Mouse (Mus musculus) c-Kit-positive CD71-positive TER-119-positive erythroid progenitor cells, embryonic 14.5 days (primary cell): ENCODE results near the gene Sla2.
"Not testable (repeated sequence)": the region's sequence is repeated elsewhere in the genome, so short reads cannot be mapped to it uniquely, and the experiment has no call there.

Source experiments
- DNase-seq: peaks from one replicate; pipeline ENCODE4 v3.0.0-alpha.2; 2013; ENCODE audit warnings: low spot score

Gene Sla2

GRCm38 (mm10) chr2:156887017-156887416 is at the start of gene Sla2:
Gene Sla2, minus strand, starts transcription at chr2:156887192.
- DNase-seq, result no peak

DNA sequence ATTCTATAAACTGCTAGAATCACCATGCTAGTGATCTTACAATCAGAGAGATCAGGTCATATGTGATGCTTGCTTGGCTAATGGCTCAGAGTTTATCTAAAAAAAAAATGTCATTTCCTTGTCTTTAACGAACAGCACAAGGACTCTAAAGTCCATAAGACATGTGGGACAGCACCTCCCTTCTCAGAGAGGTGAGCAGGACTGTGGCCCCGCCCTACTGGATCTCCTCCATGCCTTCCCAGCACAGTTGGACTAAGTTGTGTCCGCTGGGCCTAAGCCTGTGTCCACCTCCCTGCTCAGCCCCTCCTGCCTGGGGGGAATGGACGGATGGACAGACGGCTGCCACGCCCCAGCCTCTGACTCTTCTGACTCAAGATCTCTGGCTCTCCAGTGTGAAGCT is 48.0 kb upstream of the Sla2 start:
- DNase-seq, result no peak

DNA sequence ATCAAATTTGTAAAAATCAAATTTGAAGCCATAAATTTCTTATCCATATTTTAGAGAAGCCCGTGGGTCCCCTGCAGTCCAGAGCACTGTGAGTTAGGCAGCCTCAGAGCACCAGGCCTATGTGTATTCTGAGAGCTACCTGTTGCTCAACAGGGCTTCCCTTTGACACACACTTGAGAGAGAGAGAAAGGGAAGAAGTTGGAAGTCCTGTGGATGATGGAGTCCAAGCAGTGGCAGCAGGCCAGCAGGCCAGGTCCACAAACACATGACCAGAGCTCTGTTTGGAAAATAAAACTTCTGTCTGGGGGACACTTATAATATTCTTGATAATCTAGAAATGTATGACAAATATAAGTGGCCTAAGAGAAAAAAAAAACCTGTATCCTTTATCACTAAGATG is 46.4 kb upstream of the Sla2 start:
- DNase-seq, result no peak

- DNase-seq, result no peak
Measured at GRCm38 (mm10) chr2:156931421-156931820, 44.4 kb upstream of the Sla2 start.

DNA sequence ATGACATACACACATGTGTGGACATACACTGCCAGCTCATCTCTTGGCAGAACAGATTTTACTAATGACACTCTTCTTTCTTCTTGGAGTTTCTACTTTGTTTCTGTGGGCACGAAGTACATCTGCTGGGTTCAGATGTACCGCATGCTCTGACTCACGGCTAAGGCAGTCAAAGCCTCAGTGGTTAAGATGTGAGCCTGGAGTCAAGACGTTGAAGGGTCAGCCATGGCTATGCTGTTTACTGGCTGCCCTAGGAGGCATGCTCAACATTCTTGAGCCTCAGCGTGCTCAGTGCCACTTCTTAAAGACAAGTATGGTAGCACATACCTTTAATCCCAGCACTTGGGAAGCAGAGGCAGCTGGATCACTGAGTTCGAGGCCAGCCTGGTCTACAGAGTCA is 43.6 kb upstream of the Sla2 start:
- no peak for DNase-seq

DNA sequence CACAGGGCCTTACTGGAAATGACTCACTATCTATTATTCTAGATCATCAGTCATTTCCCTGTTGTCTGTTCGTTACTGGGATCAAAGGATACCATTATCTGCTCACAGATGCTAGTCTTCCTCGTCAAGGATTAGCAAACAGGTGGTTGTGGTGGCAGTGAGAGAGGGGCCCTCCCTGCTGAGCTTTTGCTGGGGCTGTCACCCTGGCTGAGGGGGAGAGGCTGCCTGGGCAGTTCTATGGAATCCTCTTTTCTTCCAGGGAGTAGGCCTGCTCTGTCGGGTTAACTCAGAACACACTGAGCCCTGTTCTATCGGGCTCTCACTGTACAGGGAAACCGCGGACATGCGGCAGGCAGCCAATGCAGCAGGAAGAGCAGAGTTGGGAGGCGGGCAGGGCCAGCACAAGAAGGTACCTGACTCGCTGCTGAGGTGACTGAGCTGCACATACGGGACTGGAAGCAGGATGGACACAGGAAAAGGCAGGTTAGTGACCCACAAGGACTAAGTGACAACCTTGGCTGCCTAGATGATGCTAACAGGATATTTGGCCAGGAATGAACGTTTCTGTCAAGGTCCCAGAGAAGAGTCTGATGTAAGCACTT is 42.6 kb upstream of the Sla2 start:
- DNase-seq, result no peak

GRCm38 (mm10) chr2:156928606-156929005 is 41.6 kb upstream of the Sla2 start:
- DNase-seq, result no peak

GRCm38 (mm10) chr2:156927663-156928062 is 40.7 kb upstream of the Sla2 start:
- DNase-seq, result no peak

- DNase-seq, result not testable (repeated sequence)
Measured at GRCm38 (mm10) chr2:156925611-156926010, 38.6 kb upstream of the Sla2 start.

DNA sequence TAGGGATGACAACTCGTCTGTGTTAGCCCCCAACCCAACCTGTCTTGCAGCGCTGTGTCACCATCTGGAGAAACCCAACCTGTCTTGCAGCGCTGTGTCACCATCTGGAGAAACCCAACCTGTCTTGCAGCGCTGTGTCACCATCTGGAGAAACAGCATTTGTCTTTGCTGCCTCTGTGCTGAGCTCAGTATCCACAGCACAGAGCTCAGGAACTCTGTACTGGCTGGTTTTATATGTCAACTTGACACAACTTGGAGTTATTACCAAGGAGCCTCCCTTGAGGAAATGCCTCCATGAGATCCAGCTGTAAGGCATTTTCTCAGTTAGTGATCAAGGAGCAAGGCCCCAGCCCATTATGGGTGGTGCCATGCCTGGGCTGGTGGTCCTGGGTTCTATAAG is 38.1 kb upstream of the Sla2 start:
- DNase-seq, result not testable (repeated sequence)

DNA sequence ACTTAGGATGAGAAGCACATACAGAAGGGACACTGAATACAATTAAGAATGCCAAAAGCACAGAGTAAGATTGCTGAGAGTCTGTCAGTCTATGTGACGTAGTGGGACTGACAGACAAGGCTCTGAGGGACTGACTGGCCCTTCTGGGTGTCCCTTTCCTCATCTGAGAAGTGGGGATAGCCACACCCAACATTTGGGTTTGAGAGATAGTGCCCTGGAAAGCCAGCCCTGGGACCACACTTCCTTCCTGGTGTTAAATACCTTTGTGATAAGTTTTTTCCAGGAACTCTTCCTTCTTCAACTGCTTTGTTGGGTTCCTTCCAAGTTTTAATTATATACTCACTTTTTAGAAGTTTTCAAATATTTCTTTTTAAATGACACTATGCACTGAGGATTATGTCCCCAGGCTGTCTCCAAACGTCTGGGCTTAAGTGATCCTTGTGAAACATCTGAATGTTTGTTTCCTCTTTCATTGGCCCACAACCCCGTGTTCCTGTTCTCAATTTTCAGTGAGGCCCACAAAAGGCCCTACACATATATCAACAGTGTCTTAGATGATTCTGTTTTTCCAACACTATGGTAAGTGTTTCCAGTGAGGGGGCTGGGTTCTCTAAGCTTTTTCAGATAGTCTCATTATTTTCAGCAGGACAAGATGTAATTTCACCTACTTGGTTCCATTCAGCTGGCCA is 37.4 kb upstream of the Sla2 start:
- DNase-seq, result peak; percentile 86

- DNase-seq, result no peak
Measured at GRCm38 (mm10) chr2:156923057-156923456, 36.1 kb upstream of the Sla2 start.

- no peak for DNase-seq
Measured at GRCm38 (mm10) chr2:156919796-156920195, 32.8 kb upstream of the Sla2 start.

DNA sequence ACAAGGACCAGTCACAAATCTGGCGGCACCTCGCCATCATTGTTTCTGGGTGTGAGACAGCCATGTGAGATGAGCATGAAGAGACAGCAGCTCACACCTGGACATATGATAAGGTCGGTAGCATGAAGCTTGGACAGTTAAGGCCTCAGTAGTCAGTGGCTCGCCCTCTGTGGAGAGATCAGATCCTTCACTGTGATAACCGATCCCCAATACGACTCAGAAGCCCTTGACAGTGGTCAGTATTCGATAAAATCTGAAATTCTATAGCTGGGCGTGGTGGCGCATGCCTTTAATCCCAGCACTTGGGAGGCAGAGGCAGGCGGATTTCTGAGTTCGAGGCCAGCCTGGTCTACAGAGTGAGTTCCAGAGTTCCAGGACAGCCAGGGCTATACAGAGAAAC is 32.2 kb upstream of the Sla2 start:
- not testable (repeated sequence) for DNase-seq

GRCm38 (mm10) chr2:156918562-156918961 is 31.6 kb upstream of the Sla2 start:
- no peak for DNase-seq

DNA sequence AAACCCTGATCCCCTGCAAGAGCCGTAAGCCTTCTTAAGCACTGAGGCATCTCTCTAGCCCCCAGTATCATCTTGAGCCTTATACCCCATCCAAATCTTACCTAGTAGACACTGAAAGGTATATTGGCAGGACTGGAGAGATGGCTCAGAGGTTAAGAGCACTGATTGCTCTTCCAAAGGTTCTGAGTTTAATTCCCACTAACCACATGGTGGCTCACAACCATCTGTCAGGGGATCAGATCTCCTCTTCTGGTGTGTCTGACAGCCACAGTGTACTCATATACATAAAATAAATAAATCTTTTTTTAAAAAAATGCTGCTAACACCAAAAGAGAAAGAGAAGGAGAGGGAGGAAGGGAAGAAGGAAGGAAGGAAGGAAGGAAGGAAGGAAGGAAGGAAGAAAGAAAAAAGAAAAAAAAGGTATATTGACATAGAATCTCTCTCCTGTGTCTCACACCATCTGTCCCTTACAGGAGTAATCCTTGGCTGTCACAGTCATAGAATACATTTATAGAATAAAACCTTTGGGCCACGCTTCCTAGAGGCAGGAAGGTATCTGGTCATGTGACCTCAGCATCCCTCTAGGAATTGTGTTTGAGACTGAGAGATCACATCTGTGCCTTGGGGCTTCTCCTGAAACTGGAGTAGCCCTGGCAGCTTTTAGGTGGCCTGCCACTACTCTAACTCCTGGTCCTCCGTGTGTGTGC is 29.6 kb upstream of the Sla2 start:
- DNase-seq, result no peak

DNA sequence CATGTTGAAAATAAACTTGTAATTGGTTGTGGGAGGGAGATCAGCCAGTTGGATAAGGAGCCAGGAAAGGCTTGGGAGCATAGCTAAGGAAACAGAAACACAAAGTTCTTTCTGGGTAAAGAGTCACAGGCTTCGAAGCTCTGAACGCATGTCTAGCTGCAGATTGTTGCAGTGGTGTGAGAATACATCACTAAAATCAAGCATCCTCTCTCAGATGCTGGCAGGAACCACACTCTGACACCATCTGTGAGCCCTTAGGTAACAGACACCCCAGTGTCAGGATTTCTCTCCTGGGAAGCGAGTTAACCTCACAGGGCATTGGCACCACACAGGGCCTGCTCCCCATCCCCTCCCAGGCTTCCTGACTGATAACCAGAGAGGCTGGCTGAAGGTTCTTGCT is 28.6 kb upstream of the Sla2 start:
- no peak for DNase-seq

GRCm38 (mm10) chr2:156913191-156913590 is 26.2 kb upstream of the Sla2 start:
- DNase-seq, result no peak

- DNase-seq, result not testable (repeated sequence)
Measured at GRCm38 (mm10) chr2:156905931-156906330, 18.9 kb upstream of the Sla2 start.

DNA sequence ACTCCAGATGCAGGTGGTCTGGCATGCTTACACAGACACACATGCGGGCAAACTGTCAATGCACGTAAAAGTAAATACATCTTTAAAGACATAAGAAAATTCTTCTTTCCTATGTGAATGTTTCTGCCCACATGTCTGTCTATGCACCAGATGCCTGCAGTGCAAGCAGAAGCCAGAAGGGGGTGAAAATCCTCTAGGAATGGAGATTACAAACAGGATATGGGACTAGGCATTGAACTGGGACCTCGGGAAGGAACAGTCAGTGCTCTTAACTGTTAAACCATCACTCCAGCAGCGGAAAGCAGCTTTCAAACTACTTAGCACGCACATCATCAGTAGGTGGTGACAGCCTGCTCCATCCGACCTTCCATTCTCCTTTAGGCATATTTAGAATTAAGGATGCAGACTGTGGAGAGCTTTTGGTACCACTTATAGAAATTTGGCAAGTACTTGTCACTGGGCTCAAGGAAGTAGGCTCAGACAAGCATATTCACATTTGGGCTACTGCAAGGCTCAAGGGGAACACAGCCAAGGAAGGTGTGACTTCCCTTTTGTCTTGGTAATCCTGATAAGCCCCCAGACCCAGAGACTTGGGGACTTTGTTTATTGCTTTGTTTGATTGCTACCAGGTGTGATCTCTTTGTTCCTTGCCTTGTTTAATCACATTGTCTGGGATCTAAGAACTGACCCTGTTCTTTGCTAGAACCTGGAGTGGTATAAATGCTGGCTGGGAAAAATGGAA is 18.2 kb upstream of the Sla2 start:
- no peak for DNase-seq

DNA sequence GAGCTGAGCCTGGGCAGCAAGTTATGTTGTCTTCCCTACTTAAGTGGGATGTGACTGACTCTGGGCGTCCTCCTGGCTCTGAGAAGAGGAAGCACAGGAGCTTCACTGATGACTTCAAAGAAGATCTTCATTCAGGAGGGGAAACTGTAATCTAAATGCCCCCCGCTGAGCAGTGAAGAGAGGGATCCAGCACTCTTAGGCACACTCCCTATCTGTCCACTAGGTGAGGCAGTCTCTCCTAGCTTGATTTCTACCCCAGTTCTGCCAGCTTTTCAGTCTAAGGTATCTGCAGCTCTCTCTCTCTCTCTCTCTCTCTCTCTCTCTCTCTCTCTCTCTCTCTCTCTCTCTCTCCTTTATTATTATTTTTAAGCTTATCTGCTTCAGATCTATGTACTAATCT is 16.4 kb upstream of the Sla2 start:
- DNase-seq, result no peak

DNA sequence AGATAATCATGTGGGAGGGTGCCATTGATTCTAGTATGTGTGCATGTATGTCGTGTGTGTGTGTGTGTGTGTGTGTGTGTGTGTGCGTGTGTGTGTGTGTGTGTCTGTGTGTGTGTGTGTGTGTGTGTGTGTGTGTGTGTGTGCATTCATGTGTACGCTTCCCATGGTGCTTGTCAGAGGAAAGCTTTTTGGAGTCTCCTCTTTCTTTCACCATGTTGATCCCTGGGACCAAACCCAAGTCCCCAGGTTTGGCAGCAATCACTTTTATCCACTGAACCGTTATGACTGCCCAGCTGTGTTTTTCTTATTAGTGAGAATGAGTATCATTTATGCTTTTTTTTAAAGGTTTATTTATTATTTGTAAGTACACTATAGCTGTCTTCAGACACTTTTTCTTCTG is 15.4 kb upstream of the Sla2 start:
- not testable (repeated sequence) for DNase-seq

- no peak for DNase-seq
Measured at GRCm38 (mm10) chr2:156901883-156902282, 14.9 kb upstream of the Sla2 start.
